Mouse (Mus musculus) neural tube, embryonic 11.5 days (tissue): Measurements from ENCODE around the gene Mok. TPM values are rescaled to one million over a fixed set of nuclear protein-coding genes. Genes with fewer than 3 reads are reported as not detected.

Experiments
- ATAC-seq: fragments of 200-750 bp; cut with Nextera tagmentation; 2 replicates; pipeline ENCODE4 v1.8.0; 2017; ENCODE audit warnings: moderate number of reproducible peaks, mild to moderate bottlenecking, moderate TSS enrichment, moderate library complexity; ENCODE audit not compliant: insufficient read depth, low FRiP score, low TSS enrichment
- DNase-seq: peaks from one replicate; pipeline ENCODE4 v3.0.0-alpha.2; 2015; ENCODE audit warnings: low spot score
- H3K27ac ChIP-seq: fragments of 300-500 bp; sonication (generic); 2 replicates; pipeline ENCODE4 v1.5.1; 2014; ENCODE audit warnings: low read depth, mild to moderate bottlenecking, low read length
- H3K27me3 ChIP-seq: fragments of 300-500 bp; sonication (generic); 2 replicates; pipeline ENCODE4 v1.6.1; 2014; ENCODE audit warnings: mild to moderate bottlenecking, low read length, mixed read lengths; ENCODE audit not compliant: control insufficient read depth, insufficient read depth
- H3K36me3 ChIP-seq: fragments of 300-500 bp; sonication (generic); 2 replicates; pipeline ENCODE4 v1.6.1; 2014; ENCODE audit warnings: mild to moderate bottlenecking, low read length, moderate library complexity, mixed read lengths; ENCODE audit not compliant: control insufficient read depth, insufficient read depth
- H3K4me1 ChIP-seq: fragments of 300-500 bp; sonication (generic); 2 replicates; pipeline ENCODE4 v1.6.1; 2014; ENCODE audit warnings: low read length, mixed read lengths; ENCODE audit not compliant: control insufficient read depth, insufficient read depth
- H3K4me2 ChIP-seq: fragments of 300-500 bp; sonication (generic); 2 replicates; pipeline ENCODE4 v1.6.1; 2014; ENCODE audit warnings: low read depth, mild to moderate bottlenecking, moderate library complexity
- H3K4me3 ChIP-seq: fragments of 300-500 bp; sonication (generic); 2 replicates; pipeline ENCODE4 v1.5.1; 2014; ENCODE audit warnings: low read depth, low read length
- H3K9ac ChIP-seq: fragments of 300-500 bp; sonication (generic); 2 replicates; pipeline ENCODE4 v1.6.1; 2014; ENCODE audit warnings: mild to moderate bottlenecking, low read length
- H3K9me3 ChIP-seq: fragments of 300-500 bp; sonication (generic); 2 replicates; pipeline ENCODE4 v1.6.1; 2016; ENCODE audit warnings: low read length; ENCODE audit not compliant: control insufficient read depth
- WGBS: fragments of 180-500 bp; shearing (Covaris S2); extraction: QIAGEN DNeasy Blood & Tissue Kit; methylation state at CpG from one replicate; pipeline ENCODE4 v1.1.7; 2014; 5-methylcytosine and 5-hydroxymethylcytosine counted together
- polyA plus RNA-seq: library from polyadenylated mRNA; unstranded; fragments of >200 nt; fragmentation: Nextera tagmentation; extraction: Ambion mirVana; gene quantifications from 2 replicates; pipeline ENCODE4 v1.2.1, GENCODE M21; 2014

Gene Mok
- polyA plus RNA-seq, 1 experiment from 2014 or later = 11.3 TPM

DNA sequence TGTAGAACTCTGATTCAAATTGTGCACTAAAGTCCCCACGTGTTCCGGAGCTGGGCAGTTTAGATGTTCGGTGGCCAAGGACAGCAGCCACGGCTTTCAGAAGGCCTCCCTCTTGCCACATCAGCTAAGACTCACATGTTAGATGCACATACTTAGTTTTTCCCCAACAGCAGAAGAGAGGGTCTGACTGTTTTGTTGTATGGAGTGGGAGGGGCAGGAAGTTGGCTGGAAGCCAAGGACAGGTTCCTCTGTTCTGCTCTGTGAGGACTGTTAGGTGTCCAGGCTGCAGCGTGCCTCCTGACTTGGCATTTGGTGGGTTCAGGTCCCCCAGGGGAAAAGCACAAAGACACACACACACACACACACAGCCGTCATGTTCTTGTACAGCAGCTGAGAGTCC, 45.7 kb downstream of the Mok start:
- Histone ChIP-seq H3K27ac (no peak overlapping the region), H3K27me3 (no peaks in the 10 kb centered on the region), H3K36me3 (no peaks in the 10 kb centered on the region), H3K9me3 (no peaks in the 10 kb centered on the region), H3K9ac (no peak overlapping the region), H3K4me1 (no peaks in the 10 kb centered on the region), H3K4me3 (no peak overlapping the region), H3K4me2 (no peak overlapping the region)
- 98% methylated on average over 6 of the region's 6 CpGs for WGBS
- ATAC-seq = no peak
- no peak for DNase-seq

DNA sequence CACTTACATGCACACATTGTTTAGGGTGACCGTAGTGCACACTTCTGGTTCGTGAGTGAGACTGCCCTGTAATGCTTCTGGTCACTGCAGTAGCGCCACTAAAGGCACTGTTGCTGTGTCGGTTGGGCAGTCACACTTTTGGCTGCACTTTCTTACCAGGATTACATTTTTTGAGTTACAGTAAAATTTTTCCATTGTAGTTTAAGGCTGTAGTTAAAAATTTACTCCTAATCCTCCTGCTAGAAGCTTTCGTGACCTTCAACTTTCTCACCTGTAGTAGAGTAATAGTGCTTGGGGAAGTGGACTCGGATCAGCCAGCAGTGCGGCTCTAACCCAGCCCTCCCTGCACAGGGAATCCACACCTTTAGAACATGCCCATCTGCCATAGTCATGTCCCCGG, 49.7 kb downstream of the Mok start:
- Histone ChIP-seq H3K36me3 (no peaks in the 10 kb centered on the region), H3K27me3 (no peaks in the 10 kb centered on the region), H3K27ac (no peak overlapping the region), H3K9ac (no peak overlapping the region), H3K9me3 (no peaks in the 10 kb centered on the region), H3K4me2 (no peak overlapping the region), H3K4me1 (no peaks in the 10 kb centered on the region), H3K4me3 (no peak overlapping the region)
- DNase-seq (no peak), ATAC-seq (no peak)
- 96% methylated on average over 8 of the region's 8 CpGs for WGBS

DNA sequence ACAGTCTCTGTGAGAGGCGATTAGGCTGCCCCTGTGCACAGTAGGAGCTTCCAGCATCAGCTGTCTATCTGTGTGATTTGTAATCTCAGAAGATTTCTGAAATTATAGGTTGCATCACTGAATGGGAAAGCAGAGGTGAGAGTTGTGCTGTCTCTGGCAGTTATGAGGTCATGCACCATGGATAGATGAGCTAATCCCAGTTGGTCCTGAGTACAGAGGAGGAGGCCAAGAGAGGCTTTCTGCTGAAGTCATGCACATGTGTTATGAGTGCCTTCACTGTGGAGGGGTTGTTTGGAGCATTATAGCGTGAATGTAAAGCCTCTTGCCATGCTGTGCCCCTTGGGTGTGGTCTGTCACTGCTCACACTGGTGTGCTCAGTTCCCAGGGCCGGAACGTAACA, 50.2 kb downstream of the Mok start:
- Histone ChIP-seq H3K4me2 (no peak overlapping the region), H3K27me3 (no peaks in the 10 kb centered on the region), H3K27ac (no peak overlapping the region), H3K4me3 (no peak overlapping the region), H3K9me3 (no peaks in the 10 kb centered on the region), H3K36me3 (no peaks in the 10 kb centered on the region), H3K4me1 (no peaks in the 10 kb centered on the region), H3K9ac (no peak overlapping the region)
- ATAC-seq (no peak), DNase-seq (no peak)
- 91% methylated on average over 4 of the region's 4 CpGs for WGBS

DNA sequence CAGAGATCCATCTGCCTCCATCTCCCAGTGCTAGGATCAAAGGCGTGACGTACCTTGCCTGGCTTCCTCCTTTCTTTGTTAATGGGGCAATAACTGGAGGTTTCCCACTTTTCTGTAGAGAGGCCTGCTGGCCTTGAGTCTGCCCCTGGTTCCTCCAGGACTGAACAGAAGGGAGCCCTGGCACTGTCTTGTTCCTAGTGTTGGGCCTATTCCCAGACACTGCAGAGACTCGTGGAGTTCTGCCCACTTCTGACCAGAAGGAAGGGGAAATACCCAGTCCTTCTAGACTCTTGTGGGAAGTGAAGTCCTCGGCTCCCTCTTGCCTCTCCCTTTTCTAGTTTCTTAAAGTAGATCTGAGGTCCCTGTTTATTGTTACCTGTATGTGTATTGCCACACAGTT, 54.5 kb downstream of the Mok start:
- WGBS = 79% methylated on average over 4 of the region's 4 CpGs
- Histone ChIP-seq H3K27me3 (no peaks in the 10 kb centered on the region), H3K4me1 (no peaks in the 10 kb centered on the region), H3K27ac (no peak overlapping the region), H3K4me2 (no peak overlapping the region), H3K36me3 (no peaks in the 10 kb centered on the region), H3K9ac (no peak overlapping the region), H3K9me3 (no peaks in the 10 kb centered on the region), H3K4me3 (no peak overlapping the region)
- ATAC-seq = no peak
- no peak for DNase-seq

DNA sequence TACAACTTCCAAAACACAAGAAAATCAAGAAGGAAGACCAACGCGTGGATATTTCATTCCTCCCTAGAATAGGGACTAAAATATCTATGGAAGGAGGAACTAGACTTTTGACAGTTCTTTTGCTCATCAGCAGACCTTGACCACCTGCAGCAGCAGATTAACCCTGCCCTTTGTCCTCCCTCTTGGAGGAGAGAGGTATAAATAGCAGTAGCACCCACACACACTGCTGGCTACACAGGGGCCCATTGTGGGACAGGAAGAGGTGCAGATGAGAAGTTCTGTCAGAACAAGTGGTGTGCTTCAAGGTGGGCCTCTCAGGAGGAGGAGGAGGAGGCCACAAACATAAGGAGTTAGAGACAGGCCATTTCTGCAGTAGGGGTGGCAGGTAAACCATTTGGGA, 56.5 kb downstream of the Mok start:
- H3K9me3 ChIP-seq = no peaks in the 10 kb centered on the region
- no peak overlapping the region for H3K27ac ChIP-seq
- H3K27me3 ChIP-seq = no peaks in the 10 kb centered on the region
- ATAC-seq = no peak
- no peak for DNase-seq
- H3K4me1 ChIP-seq = no peaks in the 10 kb centered on the region
- 98% methylated on average over 2 of the region's 2 CpGs for WGBS
- H3K4me3 ChIP-seq = no peak overlapping the region
- no peaks in the 10 kb centered on the region for H3K36me3 ChIP-seq
- no peak overlapping the region for H3K4me2 ChIP-seq
- no peak overlapping the region for H3K9ac ChIP-seq

DNA sequence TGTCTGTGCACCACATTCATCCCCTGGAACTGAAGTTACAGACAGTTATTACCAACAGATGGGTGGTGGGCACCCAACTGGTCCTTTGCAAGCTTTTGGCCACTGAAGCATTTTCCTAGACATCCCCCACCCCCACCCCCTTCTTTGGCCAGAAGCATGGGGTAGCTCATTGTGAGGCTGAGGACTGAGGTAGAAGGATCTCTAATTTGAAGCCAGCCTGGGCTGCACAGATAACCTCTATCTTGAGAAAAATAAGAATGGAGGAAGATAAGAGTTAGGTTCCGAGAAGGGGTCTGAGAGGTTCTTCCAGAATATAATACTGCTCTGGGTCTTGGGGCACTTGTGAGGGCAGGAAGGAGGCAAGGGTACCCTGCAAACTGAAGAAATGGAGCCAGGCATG, 58.5 kb downstream of the Mok start:
- WGBS = 90% methylated on average over 1 of the region's 1 CpGs
- Histone ChIP-seq H3K4me3 (no peak overlapping the region), H3K4me2 (no peak overlapping the region), H3K27me3 (no peaks in the 10 kb centered on the region), H3K36me3 (no peaks in the 10 kb centered on the region), H3K4me1 (no peaks in the 10 kb centered on the region), H3K9ac (no peak overlapping the region), H3K9me3 (no peaks in the 10 kb centered on the region), H3K27ac (no peak overlapping the region)
- DNase-seq (no peak), ATAC-seq (no peak)

DNA sequence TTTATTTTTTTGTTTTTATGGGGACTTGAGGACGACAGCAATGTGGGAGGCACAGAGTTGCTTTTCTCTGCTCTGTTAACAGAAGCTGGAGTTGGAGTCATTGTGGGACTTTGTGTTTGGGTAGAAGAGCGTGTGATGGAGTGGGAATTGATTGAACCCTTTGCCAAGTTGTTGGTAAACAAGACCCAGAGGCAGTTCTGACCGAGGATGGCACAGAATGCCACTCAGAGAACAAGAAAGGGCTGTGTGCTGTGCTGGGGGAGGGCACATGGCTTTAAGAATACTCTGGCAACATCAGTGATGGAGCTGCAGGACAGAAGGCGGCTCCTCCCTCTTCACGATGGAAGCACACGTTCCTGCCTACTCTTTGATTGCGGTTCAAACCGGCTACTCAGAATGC, 59.6 kb downstream of the Mok start:
- Histone ChIP-seq H3K9me3 (no peaks in the 10 kb centered on the region), H3K4me3 (no peak overlapping the region), H3K27me3 (no peaks in the 10 kb centered on the region), H3K36me3 (no peaks in the 10 kb centered on the region), H3K4me1 (no peaks in the 10 kb centered on the region), H3K4me2 (no peak overlapping the region), H3K9ac (no peak overlapping the region), H3K27ac (no peak overlapping the region)
- no peak for DNase-seq
- WGBS = 87% methylated on average over 8 of the region's 8 CpGs
- ATAC-seq = no peak

DNA sequence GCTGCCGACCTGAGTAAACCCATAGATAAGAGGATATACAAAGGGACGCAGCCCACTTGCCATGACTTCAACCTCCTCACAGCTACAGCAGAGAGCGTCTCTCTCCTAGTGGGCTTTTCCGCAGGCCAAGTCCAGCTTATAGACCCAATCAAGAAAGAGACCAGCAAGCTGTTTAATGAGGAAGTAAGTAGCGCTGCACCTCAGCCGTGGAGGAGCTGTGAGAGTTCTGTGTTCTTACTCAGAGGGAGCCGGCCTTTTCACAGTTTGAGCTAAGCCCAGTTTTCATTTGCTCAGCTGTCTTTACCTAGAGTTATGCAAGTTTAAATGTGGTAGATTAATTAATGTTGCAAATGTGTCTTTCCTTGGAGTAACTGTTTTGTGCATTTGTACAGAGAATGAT, 61.4 kb downstream of the Mok start:
- H3K27ac ChIP-seq = no peak overlapping the region
- no peak overlapping the region for H3K4me2 ChIP-seq
- no peaks in the 10 kb centered on the region for H3K27me3 ChIP-seq
- H3K9me3 ChIP-seq = no peaks in the 10 kb centered on the region
- ATAC-seq = no peak
- no peak overlapping the region for H3K4me3 ChIP-seq
- 87% methylated on average over 7 of the region's 7 CpGs for WGBS
- H3K36me3 ChIP-seq = no peaks in the 10 kb centered on the region
- H3K4me1 ChIP-seq = no peaks in the 10 kb centered on the region; the same call in 1 of the 2 replicates
- no peak overlapping the region for H3K9ac ChIP-seq
- no peak for DNase-seq

DNA sequence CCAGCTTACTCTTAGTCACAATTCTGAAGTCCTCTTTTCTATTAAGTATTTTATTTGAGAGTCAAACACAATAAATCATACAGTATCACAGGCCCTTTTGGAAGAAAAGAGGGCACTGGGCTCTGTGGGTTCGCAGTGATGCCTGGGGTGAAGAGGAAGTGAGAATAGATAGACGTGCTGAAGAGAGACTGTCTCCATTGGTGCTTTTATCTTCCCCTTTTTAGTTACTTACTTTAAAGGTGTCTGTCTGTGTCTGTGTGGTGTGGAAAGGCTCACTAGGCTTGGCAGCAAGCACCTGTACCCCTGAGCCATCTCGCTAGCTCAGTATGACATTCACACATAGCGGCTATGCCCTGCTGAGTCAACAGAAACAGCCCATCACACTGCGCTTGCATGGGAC, 62.9 kb downstream of the Mok start:
- Histone ChIP-seq H3K36me3 (no peaks in the 10 kb centered on the region), H3K4me2 (no peak overlapping the region), H3K4me1 (no peaks in the 10 kb centered on the region; the same call in 1 of the 2 replicates), H3K27ac (no peak overlapping the region), H3K4me3 (no peak overlapping the region), H3K9me3 (no peaks in the 10 kb centered on the region), H3K27me3 (no peaks in the 10 kb centered on the region), H3K9ac (no peak overlapping the region)
- WGBS = 91% methylated on average over 5 of the region's 5 CpGs
- DNase-seq = no peak
- no peak for ATAC-seq
